Comparison of ENCODE assay signal across 16 mouse cellular contexts in genomic region chr3:121009223-121009622, GRCm38 (mm10).
A peak's percentile ranks its signal among the peaks of the same experiment; 100 is the strongest.
DNase-seq lines count a peak whose midpoint lies in the region; ATAC-seq lines count a peak whose summit lies in the region.
"Had no signal": no experiment of that assay in that cellular context is flagged by ENCODE, and none has a peak within 500 bp of the region (broad histone marks: within the 10 kb centered on the region; RNA-seq: fewer than 3 reads in every experiment).

No protein-coding gene starts in this region.

- no peak overlapping the region for H3K4me3 ChIP-seq in midbrain, embryonic 11.5 days (ENCODE audit: low read depth, low read length)
- H3K4me3 ChIP-seq in midbrain, embryonic 16.5 days (ENCODE audit: low read depth, low read length), result no peak overlapping the region
- no peak overlapping the region for H3K4me3 ChIP-seq in forebrain, embryonic 14.5 days (ENCODE audit: low read depth, low read length)
- H3K4me3 ChIP-seq: embryonic facial prominence, embryonic 13.5 days; heart, adult 2 months; myocyte had no signal

- H3K4me2 ChIP-seq in midbrain, embryonic 11.5 days, result no peak overlapping the region
- no peak overlapping the region for H3K4me2 ChIP-seq in midbrain, embryonic 16.5 days (ENCODE audit: low read length)
- H3K4me2 ChIP-seq in forebrain, embryonic 14.5 days (ENCODE audit: low read length), result no peak overlapping the region
- H3K4me2 ChIP-seq: embryonic facial prominence, embryonic 13.5 days had no signal

- H3K27me3 ChIP-seq in midbrain, embryonic 11.5 days (ENCODE audit: control insufficient read depth, insufficient read depth, low read length), result no peaks in the 10 kb centered on the region
- no peaks in the 10 kb centered on the region for H3K27me3 ChIP-seq in midbrain, embryonic 16.5 days (ENCODE audit: control insufficient read depth, insufficient read depth, low read depth, low read length)
- no peaks in the 10 kb centered on the region for H3K27me3 ChIP-seq in forebrain, embryonic 14.5 days (replicated peaks; ENCODE audit: control insufficient read depth, insufficient read depth, low read length)
- H3K27me3 ChIP-seq: CH12.LX; embryonic facial prominence, embryonic 13.5 days had no signal

- no peaks in the 10 kb centered on the region for H3K9me3 ChIP-seq in midbrain, embryonic 11.5 days (ENCODE audit: control insufficient read depth, low read length)
- no peaks in the 10 kb centered on the region for H3K9me3 ChIP-seq in midbrain, embryonic 16.5 days (replicated peaks; ENCODE audit: control insufficient read depth, low read length, poor library complexity, severe bottlenecking)
- H3K9me3 ChIP-seq in forebrain, embryonic 14.5 days (replicated peaks; ENCODE audit: control insufficient read depth, low read length), result no peaks in the 10 kb centered on the region
- H3K9me3 ChIP-seq: embryonic facial prominence, embryonic 13.5 days had no signal

- ATAC-seq in midbrain, embryonic 11.5 days (ENCODE audit: low FRiP score), result 0 out of 2 replicates have a peak, but pooled peaks have one; percentile 30
- ATAC-seq in midbrain, embryonic 16.5 days, result no peak
- ATAC-seq in forebrain, embryonic 14.5 days, result peak; percentile 93
- ATAC-seq: liver, postnatal 0 days had no signal

- no peaks in the 10 kb centered on the region for H3K36me3 ChIP-seq in midbrain, embryonic 11.5 days (ENCODE audit: control insufficient read depth, insufficient read depth, low read length)
- H3K36me3 ChIP-seq in midbrain, embryonic 16.5 days (ENCODE audit: control insufficient read depth, insufficient read depth, low read length), result no peaks in the 10 kb centered on the region
- H3K36me3 ChIP-seq in forebrain, embryonic 14.5 days (ENCODE audit: control insufficient read depth, insufficient read depth, low read length), result no peaks in the 10 kb centered on the region
- H3K36me3 ChIP-seq: embryonic facial prominence, embryonic 13.5 days had no signal

- no peak overlapping the region for H3K9ac ChIP-seq in midbrain, embryonic 11.5 days (ENCODE audit: low read length)
- no peak overlapping the region for H3K9ac ChIP-seq in midbrain, embryonic 16.5 days (ENCODE audit: low read depth, low read length)
- no peak overlapping the region for H3K9ac ChIP-seq in forebrain, embryonic 14.5 days (ENCODE audit: low read length)
- H3K9ac ChIP-seq: embryonic facial prominence, embryonic 13.5 days; liver, postnatal 0 days had no signal

- H3K27ac ChIP-seq in midbrain, embryonic 11.5 days (ENCODE audit: low read depth, low read length), result no peak overlapping the region
- no peak overlapping the region for H3K27ac ChIP-seq in midbrain, embryonic 16.5 days (ENCODE audit: low read length)
- no peak overlapping the region for H3K27ac ChIP-seq in forebrain, embryonic 14.5 days (ENCODE audit: low read depth, low read length)
- H3K27ac ChIP-seq: embryonic facial prominence, embryonic 13.5 days; heart, adult 2 months; macrophage had no signal

- H3K4me1 ChIP-seq in midbrain, embryonic 11.5 days (ENCODE audit: control insufficient read depth, insufficient read depth, low read length), result no peaks in the 10 kb centered on the region
- H3K4me1 ChIP-seq in midbrain, embryonic 16.5 days (ENCODE audit: control insufficient read depth, insufficient read depth, low read length), result no peaks in the 10 kb centered on the region
- peaks cover 9% of the 10 kb centered on the region; the same call in 1 of the 2 replicates for H3K4me1 ChIP-seq in forebrain, embryonic 14.5 days (ENCODE audit: control insufficient read depth, insufficient read depth, low read length)
- H3K4me1 ChIP-seq: embryonic facial prominence, embryonic 13.5 days had no signal

- 82% methylated on average over 6 of the region's 6 CpGs for WGBS in midbrain, embryonic 11.5 days
- 57% methylated on average over 6 of the region's 6 CpGs for WGBS in midbrain, embryonic 16.5 days
- 7% methylated on average over 6 of the region's 6 CpGs for WGBS in forebrain, embryonic 14.5 days

- DNase-seq in cerebellum, postnatal 10 days, result peak; percentile 39 to 44
- DNase-seq in cerebellum, adult 11-12 months, result no peak
- DNase-seq in midbrain, embryonic 11.5 days (ENCODE audit: low spot score, missing footprints), result no peak
- peak; percentile 96 for DNase-seq in forebrain, embryonic 14.5 days (ENCODE audit: low spot score)
- peak; percentile 24 to 33 for DNase-seq in layer of hippocampus, postnatal 14 days (ENCODE audit: low spot score in 2 of 2)
- no peak for DNase-seq in adrenal gland, postnatal 4 days (ENCODE audit: low spot score in 2 of 2)
- DNase-seq in spleen, postnatal 36 days (ENCODE audit: low spot score in 2 of 2), result no peak
- DNase-seq: cerebellum, adult 9-10 months; heart, adult 2 months; heart, postnatal 14 days; liver, postnatal 0 days had no signal

Comparison
In these comparisons a context has a peak if more than half of its experiments do, and no peak if none do; other contexts are left out.
1. DNase-seq: peak in cerebellum, postnatal 10 days (2 of 2), forebrain, embryonic 14.5 days (single experiment) and layer of hippocampus, postnatal 14 days (2 of 2); none in cerebellum, adult 11-12 months (single experiment), midbrain, embryonic 11.5 days (single experiment), adrenal gland, postnatal 4 days (0 of 2) and spleen, postnatal 36 days (0 of 2).